Mouse (Mus musculus) megakaryocyte, embryonic 14.5 days (primary cell): ENCODE data around the gene Atn1. TPM values are rescaled to one million over a fixed set of nuclear protein-coding genes. Genes with fewer than 3 reads are reported as not detected.

Source experiments
- H3K27me3 ChIP-seq: replicated peaks from 2 replicates; pipeline ENCODE3; 2012; ENCODE audit warnings: inconsistent platforms
- H3K36me3 ChIP-seq: replicated peaks from 2 replicates; pipeline ENCODE3; 2012; ENCODE audit warnings: low read length, inconsistent platforms, mixed read lengths
- H3K4me1 ChIP-seq: 2 replicates; pipeline ENCODE4 v1.6.1; 2012; ENCODE audit warnings: inconsistent platforms
- H3K4me3 ChIP-seq: replicated peaks from 2 replicates; pipeline ENCODE3; 2012; ENCODE audit warnings: moderate library complexity, mild to moderate bottlenecking, inconsistent platforms
- H3K9me3 ChIP-seq: 2 replicates; pipeline ENCODE4 v1.6.1; 2012; ENCODE audit warnings: inconsistent platforms
- FLI1 ChIP-seq: IDR thresholded peaks from 2 replicates; pipeline ENCODE4 v1.6.1; 2012; ENCODE audit warnings: low read length, inconsistent platforms, mixed read lengths
- GATA1 ChIP-seq: IDR thresholded peaks from 3 replicates; pipeline ENCODE4 v1.6.1; 2012; ENCODE audit warnings: mixed read lengths, low read length, inconsistent platforms, borderline replicate concordance
- polyA plus RNA-seq: library from polyadenylated mRNA; stranded (reverse); fragments of >175 nt; gene quantifications from 2 replicates; pipeline ENCODE4 v1.2.3, GENCODE M21; 2012; ENCODE audit warnings: low replicate concordance; ENCODE audit not compliant: insufficient read depth

The Atn1 gene
- polyA plus RNA-seq, 1 experiment, result 38.5 TPM

- Histone ChIP-seq H3K4me1 (peaks cover 55% of the 10 kb centered on the region), H3K36me3 (peaks cover 6% of the 10 kb centered on the region), H3K4me3 (peak overlapping the region; percentile 97), H3K27me3 (peaks cover 18% of the 10 kb centered on the region), H3K9me3 (no peaks in the 10 kb centered on the region)
- TF ChIP-seq GATA1 (no peak), FLI1 (no peak)
Observed at GRCm38 (mm10) chr6:124755306-124755705, 1.0 kb downstream of the Atn1 start.

DNA sequence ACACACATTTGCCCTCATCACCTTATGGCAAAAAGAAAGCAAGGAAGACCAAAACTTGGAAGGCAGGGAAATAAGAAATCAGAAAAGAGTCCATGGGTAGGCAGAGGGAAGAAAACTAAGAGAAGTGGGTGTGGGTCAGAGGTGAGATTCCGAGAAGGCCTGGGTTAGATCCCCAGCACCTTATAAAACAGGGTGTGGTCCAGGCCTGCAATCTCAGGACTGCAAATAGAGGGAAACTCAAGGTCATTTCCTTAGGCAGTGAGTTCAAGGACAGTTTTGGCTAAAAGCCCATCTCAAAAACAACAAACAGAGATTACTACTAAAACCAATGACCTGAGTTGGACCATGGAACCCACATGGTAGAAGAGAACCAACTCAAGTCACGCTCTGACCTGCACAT, 2.5 kb downstream of the Atn1 start:
- Histone ChIP-seq H3K36me3 (peaks cover 15% of the 10 kb centered on the region), H3K9me3 (no peaks in the 10 kb centered on the region), H3K4me1 (peaks cover 47% of the 10 kb centered on the region), H3K4me3 (no peak overlapping the region), H3K27me3 (peaks cover 16% of the 10 kb centered on the region)
- TF ChIP-seq GATA1 (no peak), FLI1 (no peak)

GRCm38 (mm10) chr6:124750405-124750804, 5.9 kb downstream of the Atn1 start:
- Histone ChIP-seq H3K27me3 (peaks cover 7% of the 10 kb centered on the region), H3K4me3 (no peak overlapping the region), H3K4me1 (peaks cover 36% of the 10 kb centered on the region), H3K36me3 (peaks cover 36% of the 10 kb centered on the region), H3K9me3 (no peaks in the 10 kb centered on the region)
- no peak for TF ChIP-seq FLI1
- TF ChIP-seq GATA1, result no peak

DNA sequence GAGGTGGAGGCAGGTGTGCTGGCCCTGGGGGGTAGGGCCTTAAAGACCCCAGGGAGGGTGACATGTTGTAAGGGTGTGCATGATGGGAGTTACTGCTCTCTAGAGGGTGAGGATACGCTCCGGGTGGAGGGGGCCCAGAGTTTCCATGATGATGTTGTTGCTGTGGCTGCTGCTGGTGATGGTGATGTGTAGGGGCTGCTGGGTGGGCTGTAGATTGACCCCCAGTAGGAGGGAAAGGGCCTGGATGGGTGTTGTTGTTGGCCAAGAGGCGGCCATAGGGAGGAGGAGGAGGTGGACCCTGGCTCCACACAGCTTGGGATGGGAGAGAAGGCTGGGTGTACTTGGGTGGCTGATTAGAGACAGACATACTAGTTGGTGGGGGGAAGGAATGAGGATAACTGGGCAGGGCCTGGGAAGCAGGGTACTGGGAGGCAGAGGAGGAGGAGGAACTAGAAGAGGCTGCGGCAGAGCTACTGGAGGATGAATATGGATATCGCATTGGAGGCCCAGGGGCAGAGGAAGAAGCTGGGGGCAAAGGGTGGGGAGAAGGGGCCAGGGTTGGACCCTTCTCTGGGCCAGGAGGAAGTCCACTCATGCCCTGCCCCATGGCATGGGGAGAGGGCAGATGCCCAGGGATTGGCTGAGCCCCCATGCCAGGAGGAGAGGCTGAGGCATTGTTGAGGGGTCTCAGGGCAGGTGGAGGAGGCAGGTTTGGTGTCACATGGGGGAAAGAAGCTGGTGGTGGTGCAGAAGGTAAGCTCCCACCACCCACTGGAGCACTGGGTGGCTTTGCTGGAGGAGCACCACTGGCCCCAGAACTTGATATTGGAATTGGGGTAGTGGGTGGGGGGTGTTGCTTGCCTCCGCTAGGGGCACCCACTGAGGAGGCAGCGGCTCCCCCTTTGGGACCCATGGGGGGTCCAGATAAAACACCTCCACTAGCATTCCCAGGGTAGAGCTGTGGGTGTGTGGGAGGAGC, 9.4 kb downstream of the Atn1 start:
- Histone ChIP-seq H3K4me1 (peaks cover 45% of the 10 kb centered on the region), H3K9me3 (no peaks in the 10 kb centered on the region), H3K36me3 (peaks cover 53% of the 10 kb centered on the region), H3K27me3 (no peaks in the 10 kb centered on the region), H3K4me3 (peak overlapping the region; percentile 95)
- TF ChIP-seq GATA1, result no peak
- no peak for TF ChIP-seq FLI1

GRCm38 (mm10) chr6:124746296-124746605, 10.1 kb downstream of the Atn1 start:
- Histone ChIP-seq H3K4me3 (peak overlapping the region; percentile 95), H3K4me1 (peaks cover 50% of the 10 kb centered on the region), H3K27me3 (no peaks in the 10 kb centered on the region), H3K36me3 (peaks cover 53% of the 10 kb centered on the region), H3K9me3 (no peaks in the 10 kb centered on the region)
- TF ChIP-seq FLI1, result no peak
- no peak for TF ChIP-seq GATA1

GRCm38 (mm10) chr6:124745490-124746295, 10.6 kb downstream of the Atn1 start:
- Histone ChIP-seq H3K36me3 (peaks cover 53% of the 10 kb centered on the region), H3K4me3 (peak overlapping the region; percentile 95), H3K4me1 (peaks cover 50% of the 10 kb centered on the region), H3K27me3 (no peaks in the 10 kb centered on the region), H3K9me3 (no peaks in the 10 kb centered on the region)
- TF ChIP-seq GATA1, result no peak
- TF ChIP-seq FLI1, result no peak; the same call in 1 of the 2 replicates

- H3K9me3 ChIP-seq, result no peaks in the 10 kb centered on the region
- TF ChIP-seq GATA1 (no peak), FLI1 (no peak)
- peaks cover 58% of the 10 kb centered on the region for H3K4me1 ChIP-seq
- peaks cover 52% of the 10 kb centered on the region for H3K36me3 ChIP-seq
- peak overlapping the region; percentile 95 for H3K4me3 ChIP-seq
- no peaks in the 10 kb centered on the region for H3K27me3 ChIP-seq
Observed at GRCm38 (mm10) chr6:124744755-124745321, 11.5 kb downstream of the Atn1 start.

GRCm38 (mm10) chr6:124743647-124744046, 12.7 kb downstream of the Atn1 start:
- TF ChIP-seq GATA1 (no peak), FLI1 (no peak)

GRCm38 (mm10) chr6:124742839-124743514, 13.3 kb downstream of the Atn1 start:
- Histone ChIP-seq H3K27me3 (no peaks in the 10 kb centered on the region), H3K9me3 (no peaks in the 10 kb centered on the region), H3K36me3 (peaks cover 48% of the 10 kb centered on the region), H3K4me1 (peaks cover 76% of the 10 kb centered on the region), H3K4me3 (peak overlapping the region; percentile 56)
- TF ChIP-seq FLI1, result no peak
- no peak for TF ChIP-seq GATA1

More at GRCm38 (mm10) chr6:124743647-124744046, 12.7 kb downstream of the Atn1 start:
- Histone ChIP-seq H3K4me3 (no peak overlapping the region), H3K9me3 (no peaks in the 10 kb centered on the region), H3K27me3 (no peaks in the 10 kb centered on the region), H3K36me3 (peaks cover 50% of the 10 kb centered on the region), H3K4me1 (peaks cover 70% of the 10 kb centered on the region)
